Comparison of ENCODE assay signal across 18 mouse cellular contexts in the genomic region with DNA sequence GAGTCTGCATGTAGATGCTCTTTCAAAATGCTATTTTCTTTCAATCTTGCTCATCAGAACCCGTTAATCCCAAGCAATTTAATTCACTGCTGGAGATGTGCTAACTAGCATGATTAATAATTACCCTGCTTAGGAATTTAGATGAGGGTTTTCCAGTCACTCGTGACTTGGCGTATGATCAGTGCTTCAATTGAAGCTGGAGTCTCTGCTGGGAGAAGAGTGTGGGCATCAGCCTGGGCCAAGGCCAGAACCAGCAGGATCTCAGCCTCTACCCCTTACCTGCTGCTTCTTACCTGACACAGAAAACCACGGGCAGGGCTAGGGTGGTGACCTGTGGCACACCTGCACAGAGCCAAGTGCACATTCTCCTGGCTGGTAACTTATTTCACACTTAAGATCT.
A peak's percentile ranks its signal among the peaks of the same experiment; 100 is the strongest.
DNase-seq lines count a peak whose midpoint lies in the region; ATAC-seq and TF ChIP-seq lines count a peak whose summit lies in the region.
"Had no signal": no experiment of that assay in that cellular context is flagged by ENCODE, and none has a peak within 500 bp of the region (broad histone marks: within the 10 kb centered on the region; RNA-seq: fewer than 3 reads in every experiment).

No protein-coding gene starts in this region.

- H3K4me3 ChIP-seq in forebrain, embryonic 13.5 days = no peak overlapping the region
- H3K4me3 ChIP-seq in forebrain, embryonic 12.5 days (replicated peaks) = no peak overlapping the region
- H3K4me3 ChIP-seq in midbrain, postnatal 0 days (ENCODE audit: low read depth, low read length) = no peak overlapping the region
- H3K4me3 ChIP-seq in midbrain, embryonic 16.5 days (ENCODE audit: low read depth, low read length) = no peak overlapping the region
- no peak overlapping the region for H3K4me3 ChIP-seq in kidney, embryonic 16.5 days (ENCODE audit: low read length)
- H3K4me3 ChIP-seq in liver, postnatal 0 days (ENCODE audit: low read depth, low read length) = no peak overlapping the region

- peak overlapping the region; percentile 41 for H3K27ac ChIP-seq in forebrain, embryonic 13.5 days
- no peak overlapping the region for H3K27ac ChIP-seq in forebrain, embryonic 12.5 days
- no peak overlapping the region for H3K27ac ChIP-seq in midbrain, postnatal 0 days (ENCODE audit: low read depth, low read length)
- no peak overlapping the region for H3K27ac ChIP-seq in midbrain, embryonic 16.5 days (ENCODE audit: low read length)
- no peak overlapping the region for H3K27ac ChIP-seq in kidney, embryonic 16.5 days (ENCODE audit: low read length)
- no peak overlapping the region for H3K27ac ChIP-seq in liver, postnatal 0 days (ENCODE audit: low read depth)

- H3K4me2 ChIP-seq in forebrain, embryonic 13.5 days = no peak overlapping the region
- H3K4me2 ChIP-seq in forebrain, embryonic 12.5 days = no peak overlapping the region
- H3K4me2 ChIP-seq in midbrain, postnatal 0 days (ENCODE audit: low read depth, low read length, poor library complexity, severe bottlenecking) = no peak overlapping the region
- H3K4me2 ChIP-seq in midbrain, embryonic 16.5 days (ENCODE audit: low read length) = no peak overlapping the region
- H3K4me2 ChIP-seq in kidney, embryonic 16.5 days (replicated peaks; ENCODE audit: low read depth, low read length) = no peak overlapping the region
- no peak overlapping the region for H3K4me2 ChIP-seq in liver, postnatal 0 days (ENCODE audit: low read depth, low read length)
- H3K4me2 ChIP-seq: lung, embryonic 14.5 days had no signal

- no peaks in the 10 kb centered on the region for H3K36me3 ChIP-seq in forebrain, embryonic 13.5 days (ENCODE audit: poor library complexity, severe bottlenecking)
- no peaks in the 10 kb centered on the region for H3K36me3 ChIP-seq in forebrain, embryonic 12.5 days (replicated peaks)
- H3K36me3 ChIP-seq in midbrain, postnatal 0 days (ENCODE audit: insufficient read depth, low read length) = peaks cover 9% of the 10 kb centered on the region
- peaks cover 4% of the 10 kb centered on the region; the same call in 1 of the 2 replicates for H3K36me3 ChIP-seq in midbrain, embryonic 16.5 days (ENCODE audit: control insufficient read depth, insufficient read depth, low read length)
- H3K36me3 ChIP-seq in kidney, embryonic 16.5 days (ENCODE audit: insufficient read depth, low read length) = no peaks in the 10 kb centered on the region
- H3K36me3 ChIP-seq in liver, postnatal 0 days (replicated peaks; ENCODE audit: insufficient read depth, low read length) = no peaks in the 10 kb centered on the region

- no peaks in the 10 kb centered on the region for H3K27me3 ChIP-seq in forebrain, embryonic 13.5 days
- no peaks in the 10 kb centered on the region for H3K27me3 ChIP-seq in forebrain, embryonic 12.5 days
- no peaks in the 10 kb centered on the region for H3K27me3 ChIP-seq in midbrain, postnatal 0 days (ENCODE audit: insufficient read depth, low read length)
- no peaks in the 10 kb centered on the region for H3K27me3 ChIP-seq in midbrain, embryonic 16.5 days (ENCODE audit: control insufficient read depth, insufficient read depth, low read depth, low read length)
- no peaks in the 10 kb centered on the region for H3K27me3 ChIP-seq in kidney, embryonic 16.5 days (ENCODE audit: insufficient read depth, low read length)
- H3K27me3 ChIP-seq in liver, postnatal 0 days (ENCODE audit: insufficient read depth, low read length) = no peaks in the 10 kb centered on the region
- H3K27me3 ChIP-seq: CH12.LX had no signal

- H3K9ac ChIP-seq in forebrain, embryonic 13.5 days = no peak overlapping the region
- no peak overlapping the region for H3K9ac ChIP-seq in forebrain, embryonic 12.5 days
- H3K9ac ChIP-seq in midbrain, postnatal 0 days (replicated peaks; ENCODE audit: low read length, poor library complexity, severe bottlenecking) = no peak overlapping the region
- H3K9ac ChIP-seq in midbrain, embryonic 16.5 days (ENCODE audit: low read depth, low read length) = no peak overlapping the region
- no peak overlapping the region for H3K9ac ChIP-seq in kidney, embryonic 16.5 days (replicated peaks; ENCODE audit: low read length)
- H3K9ac ChIP-seq in liver, postnatal 0 days (replicated peaks) = no peak overlapping the region
- H3K9ac ChIP-seq: lung, embryonic 14.5 days had no signal

- H3K9me3 ChIP-seq in forebrain, embryonic 13.5 days (replicated peaks) = no peaks in the 10 kb centered on the region
- H3K9me3 ChIP-seq in forebrain, embryonic 12.5 days = no peaks in the 10 kb centered on the region
- H3K9me3 ChIP-seq in midbrain, postnatal 0 days (ENCODE audit: low read length) = no peaks in the 10 kb centered on the region
- H3K9me3 ChIP-seq in midbrain, embryonic 16.5 days (replicated peaks; ENCODE audit: control insufficient read depth, low read length, poor library complexity, severe bottlenecking) = no peaks in the 10 kb centered on the region
- no peaks in the 10 kb centered on the region for H3K9me3 ChIP-seq in kidney, embryonic 16.5 days (ENCODE audit: low read length)
- H3K9me3 ChIP-seq in liver, postnatal 0 days (ENCODE audit: low read length) = no peaks in the 10 kb centered on the region

- H3K4me1 ChIP-seq in forebrain, embryonic 13.5 days = peaks cover 33% of the 10 kb centered on the region
- H3K4me1 ChIP-seq in forebrain, embryonic 12.5 days = peaks cover 7% of the 10 kb centered on the region; the same call in 1 of the 2 replicates
- no peaks in the 10 kb centered on the region for H3K4me1 ChIP-seq in midbrain, postnatal 0 days (ENCODE audit: insufficient read depth, low read length)
- H3K4me1 ChIP-seq in midbrain, embryonic 16.5 days (ENCODE audit: control insufficient read depth, insufficient read depth, low read length) = 0 out of 2 replicates have a peak, but pooled peaks cover 2% of the 10 kb centered on the region
- no peaks in the 10 kb centered on the region for H3K4me1 ChIP-seq in kidney, embryonic 16.5 days (ENCODE audit: insufficient read depth, low read length)
- H3K4me1 ChIP-seq in liver, postnatal 0 days (ENCODE audit: insufficient read depth) = no peaks in the 10 kb centered on the region

- peak; percentile 20; the same call in 1 of the 2 replicates for ATAC-seq in forebrain, embryonic 13.5 days
- no peak for ATAC-seq in forebrain, embryonic 12.5 days (ENCODE audit: low FRiP score)
- ATAC-seq in midbrain, postnatal 0 days (ENCODE audit: low FRiP score) = no peak
- ATAC-seq in midbrain, embryonic 16.5 days = no peak
- peak; percentile 52 for ATAC-seq in kidney, embryonic 16.5 days (ENCODE audit: low FRiP score, low TSS enrichment)
- ATAC-seq in liver, postnatal 0 days = no peak
- ATAC-seq: activated CD4-positive, CD25-positive, alpha-beta regulatory T cell, adult 4 months; inflammation-experienced regulatory T-cells, adult 6 months had no signal

- DNase-seq in midbrain, postnatal 0 days (ENCODE audit: low spot score) = peak; percentile 28
- DNase-seq in urinary bladder, postnatal 4 days (ENCODE audit: low spot score in 2 of 2) = no peak
- no peak for DNase-seq in liver, postnatal 0 days
- DNase-seq in cerebellum, adult 8-10 months = no peak
- DNase-seq: adrenal gland, postnatal 36 days; cerebellum, postnatal 14 days; heart, postnatal 10 days; layer of hippocampus, adult 9-11 months; liver; lung, embryonic 14.5 days; retina, postnatal 1 day had no signal

- 37% methylated on average over 4 of the region's 4 CpGs for WGBS in forebrain, embryonic 13.5 days
- WGBS in forebrain, embryonic 12.5 days = 62% methylated on average over 4 of the region's 4 CpGs
- 61% methylated on average over 4 of the region's 4 CpGs for WGBS in midbrain, postnatal 0 days
- 63% methylated on average over 4 of the region's 4 CpGs for WGBS in midbrain, embryonic 16.5 days
- 69% methylated on average over 4 of the region's 4 CpGs for WGBS in kidney, embryonic 16.5 days
- 61% methylated on average over 4 of the region's 4 CpGs for WGBS in liver, postnatal 0 days (ENCODE audit: insufficient replicate concordance)

- TF ChIP-seq CTCF in midbrain, postnatal 0 days (IDR thresholded peaks at IDR 0.05) = no peak
- no peak for TF ChIP-seq CTCF in liver, postnatal 0 days (IDR thresholded peaks at IDR 0.05; ENCODE audit: low read depth)

- no peak for TF ChIP-seq EP300 in liver, postnatal 0 days (IDR thresholded peaks at IDR 0.05; ENCODE audit: low read depth)

Comparison
In these comparisons a context has a peak if more than half of its experiments do, and no peak if none do; other contexts are left out.
1. ATAC-seq: peak in forebrain, embryonic 13.5 days (single experiment) and kidney, embryonic 16.5 days (single experiment); none in forebrain, embryonic 12.5 days (single experiment), midbrain, postnatal 0 days (single experiment), midbrain, embryonic 16.5 days (single experiment) and liver, postnatal 0 days (single experiment).